Mouse (Mus musculus) myocyte (in vitro differentiated cells): Measurements from ENCODE around the gene Plcb2.

Experiments used
- CEBPB ChIP-seq: IDR thresholded peaks from 2 replicates; pipeline ENCODE4 v1.6.1; 2011; ENCODE audit warnings: mild to moderate bottlenecking, moderate library complexity; ENCODE audit not compliant: poor library complexity, insufficient read depth, severe bottlenecking
- E2F4 ChIP-seq: IDR thresholded peaks from one replicate; pipeline ENCODE4 v1.6.1; 2011; ENCODE audit warnings: mild to moderate bottlenecking, control low read depth, moderate library complexity; ENCODE audit not compliant: insufficient read depth
- POLR2A ChIP-seq: IDR thresholded peaks from one replicate; pipeline ENCODE4 v1.6.1; 2011; ENCODE audit warnings: low read depth, mild to moderate bottlenecking, control low read depth, moderate library complexity; ENCODE audit not compliant: insufficient read length
- POLR2AphosphoS2 ChIP-seq: IDR thresholded peaks from one replicate; pipeline ENCODE4 v1.6.1; 2011; ENCODE audit warnings: low read depth, control low read depth; ENCODE audit not compliant: insufficient read length
- REST ChIP-seq: IDR thresholded peaks from one replicate; pipeline ENCODE4 v1.6.1; 2011; ENCODE audit warnings: mild to moderate bottlenecking, control low read depth, moderate library complexity; ENCODE audit not compliant: insufficient read depth, insufficient read length
- SRF ChIP-seq: IDR thresholded peaks from one replicate; pipeline ENCODE4 v1.6.1; 2011; ENCODE audit warnings: low read depth; ENCODE audit not compliant: control insufficient read depth, insufficient read length
- TCF12 ChIP-seq: IDR thresholded peaks from one replicate; pipeline ENCODE4 v1.6.1; 2011; ENCODE audit warnings: mild to moderate bottlenecking, control low read depth; ENCODE audit not compliant: poor library complexity, insufficient read depth, severe bottlenecking
- TCF3 ChIP-seq: IDR thresholded peaks from one replicate; pipeline ENCODE4 v1.6.1; 2011; ENCODE audit warnings: low read depth, control low read depth; ENCODE audit not compliant: insufficient read length
- USF1 ChIP-seq: IDR thresholded peaks from one replicate; pipeline ENCODE4 v1.6.1; 2011; ENCODE audit warnings: low read depth, mild to moderate bottlenecking, control low read depth, moderate library complexity

DNA sequence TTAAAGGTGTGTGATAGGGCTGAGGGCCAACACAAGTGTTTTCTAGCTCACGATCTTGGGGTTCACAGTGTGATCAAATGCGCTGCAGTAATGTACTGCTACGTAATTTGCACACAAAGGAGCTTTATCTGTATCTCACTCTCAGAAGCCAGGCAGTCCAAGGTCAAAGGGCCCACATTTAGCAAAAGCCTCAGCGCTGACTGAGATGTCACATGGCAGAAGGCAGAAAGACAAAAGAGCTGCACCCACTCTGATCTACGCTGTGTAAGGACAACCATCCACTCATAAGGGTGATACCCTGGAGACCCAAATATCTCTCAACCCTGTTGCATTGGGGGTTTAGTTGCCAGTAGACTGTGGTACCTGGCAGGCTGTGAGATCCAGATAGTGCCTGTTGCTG, 61.1 kb downstream of the Plcb2 start:
- TF ChIP-seq POLR2A (no peak), CEBPB (no peak), REST (no peak), TCF12 (no peak), E2F4 (no peak), POLR2AphosphoS2 (no peak), USF1 (no peak), SRF (no peak), TCF3 (no peak)
